Mouse (Mus musculus): ENCODE data around the gene Ap2a2. TPM values are rescaled to one million over a fixed set of nuclear protein-coding genes. Genes with fewer than 3 reads are reported as not detected.
"Not testable (repeated sequence)": the region's sequence is repeated elsewhere in the genome, so short reads cannot be mapped to it uniquely, and the experiment has no call there.

The Ap2a2 gene
- polyA plus RNA-seq, 1 experiment from 2014 or later: 81.9 TPM

GRCm38 (mm10) chr7:141669097-141669496, 107.1 kb downstream of the Ap2a2 start:
- H3K36me3 ChIP-seq; ATAC-seq (ENCODE audit: insufficient number of reproducible peaks, low FRiP score, low TSS enrichment, low read depth): not testable (repeated sequence)

GRCm38 (mm10) chr7:141670999-141671398, 109.0 kb downstream of the Ap2a2 start:
- H3K4me1 ChIP-seq: no peaks in the 10 kb centered on the region
- H3K27me3 ChIP-seq: no peaks in the 10 kb centered on the region
- H3K4me2 ChIP-seq (replicated peaks): no peak overlapping the region
- no peaks in the 10 kb centered on the region for H3K9me3 ChIP-seq (replicated peaks)
- H3K27ac ChIP-seq (replicated peaks): no peak overlapping the region
- no peak overlapping the region for H3K4me3 ChIP-seq (replicated peaks)
- WGBS: 71% methylated on average over 4 of the region's 4 CpGs
- no peaks in the 10 kb centered on the region for H3K36me3 ChIP-seq
- H3K9ac ChIP-seq: no peak overlapping the region
- no peak for ATAC-seq (ENCODE audit: insufficient number of reproducible peaks, low FRiP score, low TSS enrichment, low read depth)

More at GRCm38 (mm10) chr7:141669097-141669496, 107.1 kb downstream of the Ap2a2 start:
- H3K9ac ChIP-seq; H3K4me1 ChIP-seq; H3K27me3 ChIP-seq; H3K4me3 ChIP-seq (replicated peaks); H3K9me3 ChIP-seq (replicated peaks); H3K4me2 ChIP-seq (replicated peaks); H3K27ac ChIP-seq (replicated peaks): not testable (repeated sequence)
- 87% methylated on average over 3 of the region's 3 CpGs for WGBS

- Histone ChIP-seq H3K4me2 (replicated peaks) (no peak overlapping the region), H3K27me3 (no peaks in the 10 kb centered on the region), H3K4me1 (no peaks in the 10 kb centered on the region), H3K9ac (no peak overlapping the region), H3K9me3 (replicated peaks) (no peaks in the 10 kb centered on the region), H3K27ac (replicated peaks) (no peak overlapping the region), H3K36me3 (no peaks in the 10 kb centered on the region), H3K4me3 (replicated peaks) (no peak overlapping the region)
- WGBS: 86% methylated on average over 5 of the region's 5 CpGs
- no peak for ATAC-seq (ENCODE audit: insufficient number of reproducible peaks, low FRiP score, low TSS enrichment, low read depth)
Observed at GRCm38 (mm10) chr7:141671626-141672291, 109.8 kb downstream of the Ap2a2 start.

DNA sequence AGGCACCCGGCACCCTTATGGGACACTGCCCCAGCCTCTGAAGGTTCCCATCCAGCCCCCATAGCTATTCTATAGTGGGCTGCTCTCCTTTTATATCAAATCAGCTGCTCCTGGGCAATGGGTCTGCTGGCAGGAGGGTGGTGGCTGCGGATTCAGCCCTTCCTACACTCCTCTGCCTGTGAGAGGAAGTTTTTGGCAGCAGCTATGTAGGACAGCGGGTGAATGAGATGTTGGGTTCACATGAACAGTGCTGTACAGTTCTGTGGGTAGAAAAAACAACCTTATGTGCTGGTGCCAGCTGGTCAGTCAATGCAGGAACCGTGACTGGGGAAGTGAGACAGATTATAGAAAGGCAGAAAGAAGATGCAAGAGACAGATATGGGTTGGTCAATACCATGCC, 116.9 kb downstream of the Ap2a2 start:
- 74% methylated on average over 4 of the region's 4 CpGs for WGBS
- H3K4me1 ChIP-seq: no peaks in the 10 kb centered on the region
- no peak for ATAC-seq (ENCODE audit: insufficient number of reproducible peaks, low FRiP score, low TSS enrichment, low read depth)

More for the DNA sequence above, 116.9 kb downstream of the Ap2a2 start:
- Histone ChIP-seq H3K9me3 (replicated peaks) (no peaks in the 10 kb centered on the region), H3K4me3 (replicated peaks) (no peak overlapping the region), H3K4me2 (replicated peaks) (no peak overlapping the region), H3K36me3 (no peaks in the 10 kb centered on the region), H3K27ac (replicated peaks) (no peak overlapping the region), H3K27me3 (no peaks in the 10 kb centered on the region; the same call in 1 of the 2 replicates), H3K9ac (no peak overlapping the region)

Small RNAs within 50 kb of the gene (microRNA-seq; reads per million reads assigned to microRNA genes)
- gene Mir7063 (ENCODE audit: borderline number of aligned reads): not detected

Other genes with a start within 250 kb of the Ap2a2 start
- gene Deaf1, start 234.5 kb upstream of the Ap2a2 start, polyA plus RNA-seq (2015; fragmentation: Nextera tagmentation; extraction: Ambion mirVana): 73.5 and 82.0 TPM in 2 replicates
- 42.2 and 47.4 TPM in 2 replicates for gene Tmem80, start 234.4 kb upstream of the Ap2a2 start, polyA plus RNA-seq (2015; fragmentation: Nextera tagmentation; extraction: Ambion mirVana)
- gene Eps8l2, start 223.3 kb upstream of the Ap2a2 start, polyA plus RNA-seq (2015; fragmentation: Nextera tagmentation; extraction: Ambion mirVana): 36.1 and 40.5 TPM in 2 replicates
- 278 and 280 TPM in 2 replicates for gene Taldo1, start 170.0 kb upstream of the Ap2a2 start, polyA plus RNA-seq (2015; fragmentation: Nextera tagmentation; extraction: Ambion mirVana)
- gene Gatd1, start 148.0 kb upstream of the Ap2a2 start, polyA plus RNA-seq (2015; fragmentation: Nextera tagmentation; extraction: Ambion mirVana): 63.8 and 67.6 TPM in 2 replicates
- 3.1 and 5.3 TPM in 2 replicates for gene Cend1, start 132.7 kb upstream of the Ap2a2 start, polyA plus RNA-seq (2015; fragmentation: Nextera tagmentation; extraction: Ambion mirVana)
- 29.3 and 30.9 TPM in 2 replicates for gene Slc25a22, start 124.3 kb upstream of the Ap2a2 start, polyA plus RNA-seq (2015; fragmentation: Nextera tagmentation; extraction: Ambion mirVana)
- 13.5 and 14.7 TPM in 2 replicates for gene Pidd1, start 118.1 kb upstream of the Ap2a2 start, polyA plus RNA-seq (2015; fragmentation: Nextera tagmentation; extraction: Ambion mirVana)
- gene Rplp2, start 114.8 kb upstream of the Ap2a2 start, polyA plus RNA-seq (2015; fragmentation: Nextera tagmentation; extraction: Ambion mirVana): 1,341 and 1,344 TPM in 2 replicates
- gene Pnpla2, start 107.0 kb upstream of the Ap2a2 start, polyA plus RNA-seq (2015; fragmentation: Nextera tagmentation; extraction: Ambion mirVana): 22.2 and 27.9 TPM in 2 replicates
- 21.6 and 26.9 TPM in 2 replicates for gene Cracr2b, start 101.1 kb upstream of the Ap2a2 start, polyA plus RNA-seq (2015; fragmentation: Nextera tagmentation; extraction: Ambion mirVana)
- gene Cd151, start 94.8 kb upstream of the Ap2a2 start, polyA plus RNA-seq (2015; fragmentation: Nextera tagmentation; extraction: Ambion mirVana): 23.9 and 26.5 TPM in 2 replicates
- gene Polr2l, start 87.0 kb upstream of the Ap2a2 start, polyA plus RNA-seq (2015; fragmentation: Nextera tagmentation; extraction: Ambion mirVana): 63.9 and 66.4 TPM in 2 replicates
- 60.8 and 67.9 TPM in 2 replicates for gene Tspan4, start 86.9 kb upstream of the Ap2a2 start, polyA plus RNA-seq (2015; fragmentation: Nextera tagmentation; extraction: Ambion mirVana)
- 43.9 and 47.3 TPM in 2 replicates for gene Chid1, start 22.3 kb upstream of the Ap2a2 start, polyA plus RNA-seq (2015; fragmentation: Nextera tagmentation; extraction: Ambion mirVana)
- 0.21 and 0.22 TPM in 2 replicates for gene Muc6, start 93.1 kb downstream of the Ap2a2 start, polyA plus RNA-seq (2015; fragmentation: Nextera tagmentation; extraction: Ambion mirVana)
- 1.3 and 2.0 TPM in 2 replicates for gene Muc2, start 128.2 kb downstream of the Ap2a2 start, polyA plus RNA-seq (2015; fragmentation: Nextera tagmentation; extraction: Ambion mirVana)
- gene Muc5ac, start 226.8 kb downstream of the Ap2a2 start, polyA plus RNA-seq (2015; fragmentation: Nextera tagmentation; extraction: Ambion mirVana): 0.01 and 0.03 TPM in 2 replicates